Mouse (Mus musculus): ENCODE data around the gene Gpt2. TPM values are rescaled to one million over a fixed set of nuclear protein-coding genes. Genes with fewer than 3 reads are reported as not detected.
A peak's percentile ranks its signal among the peaks of the same experiment; 100 is the strongest.

Gpt2 gene
- polyA plus RNA-seq, 1 experiment from 2014 or later = 25.9 TPM

DNA sequence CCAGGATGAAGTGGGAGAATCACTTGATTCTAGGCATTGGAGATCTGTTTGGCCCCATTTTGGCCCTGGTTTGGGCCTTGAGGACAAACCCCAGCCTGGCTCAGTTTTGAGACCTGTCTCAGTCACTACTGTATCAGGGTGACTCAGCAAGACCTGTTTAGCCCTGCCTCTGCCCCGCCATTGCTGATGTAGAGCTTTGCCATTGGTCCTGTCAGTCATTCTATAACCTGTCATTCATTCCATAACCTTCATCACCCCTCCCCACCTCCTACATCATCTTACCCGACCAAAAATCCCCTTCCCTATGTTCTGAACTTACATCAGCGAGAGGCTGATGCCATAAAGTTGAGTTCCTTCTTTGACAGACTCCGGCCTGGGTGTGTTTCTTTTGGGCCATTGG lies 40.5 kb downstream of the Gpt2 start:
- no peak overlapping the region for H3K4me3 ChIP-seq (replicated peaks)
- H3K36me3 ChIP-seq = peaks cover 8% of the 10 kb centered on the region; the same call in 1 of the 2 replicates
- no peak overlapping the region for H3K27ac ChIP-seq
- no peak for ATAC-seq (ENCODE audit: insufficient read depth, low FRiP score, low read depth)
- no peaks in the 10 kb centered on the region for H3K27me3 ChIP-seq (replicated peaks)
- no peak overlapping the region for H3K4me2 ChIP-seq
- H3K9ac ChIP-seq = no peak overlapping the region
- H3K4me1 ChIP-seq = no peaks in the 10 kb centered on the region
- H3K9me3 ChIP-seq = no peaks in the 10 kb centered on the region
- WGBS = 85% methylated on average over 4 of the region's 4 CpGs

DNA sequence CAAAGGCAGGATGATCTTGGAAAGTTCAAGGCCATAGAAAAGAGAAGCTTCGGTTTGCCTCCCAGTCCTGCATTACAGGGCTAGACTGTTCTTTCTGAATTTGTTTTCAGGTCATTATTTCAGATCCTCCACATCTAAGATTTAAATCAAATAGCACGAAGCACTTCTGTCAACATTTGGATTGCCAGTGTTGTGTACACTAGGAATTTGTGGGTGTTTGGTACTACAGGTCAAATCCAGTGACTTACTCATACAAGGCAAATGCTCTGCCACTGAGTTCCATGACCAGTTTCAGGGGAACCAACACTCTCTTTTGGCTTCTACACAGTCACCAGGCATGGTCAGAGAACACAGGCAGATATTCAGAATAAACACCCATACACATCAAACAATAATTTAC lies 41.1 kb downstream of the Gpt2 start:
- 74% methylated on average over 2 of the region's 2 CpGs for WGBS
- ATAC-seq (ENCODE audit: insufficient read depth, low FRiP score, low read depth) = no peak

DNA sequence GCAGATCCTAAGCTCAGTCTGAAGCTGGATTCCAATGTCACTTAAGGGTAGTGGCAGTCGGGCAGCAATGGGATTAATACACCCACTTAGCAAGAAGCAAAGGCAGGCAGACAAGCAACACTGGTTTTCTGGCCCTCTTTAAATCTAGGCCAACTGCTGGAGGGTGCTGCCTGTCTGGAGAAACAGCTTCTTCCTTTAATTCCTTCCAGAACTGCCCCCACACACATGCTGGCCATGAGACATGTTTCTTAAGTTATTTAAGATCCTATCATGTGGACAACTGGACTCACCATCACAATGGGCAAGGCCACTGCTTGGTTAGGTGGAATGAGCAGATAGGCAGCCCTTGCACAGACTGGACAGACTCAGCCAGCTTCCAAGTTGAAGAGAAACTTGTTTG lies 41.8 kb downstream of the Gpt2 start:
- Histone ChIP-seq H3K9me3 (no peaks in the 10 kb centered on the region), H3K4me2 (no peak overlapping the region), H3K27me3 (replicated peaks) (no peaks in the 10 kb centered on the region), H3K4me3 (replicated peaks) (no peak overlapping the region), H3K27ac (no peak overlapping the region), H3K4me1 (no peaks in the 10 kb centered on the region), H3K9ac (no peak overlapping the region), H3K36me3 (peaks cover 16% of the 10 kb centered on the region; the same call in 1 of the 2 replicates)
- WGBS = 79% methylated on average over 1 of the region's 1 CpGs
- ATAC-seq (ENCODE audit: insufficient read depth, low FRiP score, low read depth) = no peak

More for the DNA sequence above, 41.1 kb downstream of the Gpt2 start:
- H3K4me3 ChIP-seq (replicated peaks) = no peak overlapping the region
- no peaks in the 10 kb centered on the region for H3K9me3 ChIP-seq
- H3K36me3 ChIP-seq = peaks cover 13% of the 10 kb centered on the region; the same call in 1 of the 2 replicates
- H3K27me3 ChIP-seq (replicated peaks) = no peaks in the 10 kb centered on the region
- H3K9ac ChIP-seq = no peak overlapping the region
- no peak overlapping the region for H3K27ac ChIP-seq
- no peak overlapping the region for H3K4me2 ChIP-seq
- H3K4me1 ChIP-seq = no peaks in the 10 kb centered on the region

DNA sequence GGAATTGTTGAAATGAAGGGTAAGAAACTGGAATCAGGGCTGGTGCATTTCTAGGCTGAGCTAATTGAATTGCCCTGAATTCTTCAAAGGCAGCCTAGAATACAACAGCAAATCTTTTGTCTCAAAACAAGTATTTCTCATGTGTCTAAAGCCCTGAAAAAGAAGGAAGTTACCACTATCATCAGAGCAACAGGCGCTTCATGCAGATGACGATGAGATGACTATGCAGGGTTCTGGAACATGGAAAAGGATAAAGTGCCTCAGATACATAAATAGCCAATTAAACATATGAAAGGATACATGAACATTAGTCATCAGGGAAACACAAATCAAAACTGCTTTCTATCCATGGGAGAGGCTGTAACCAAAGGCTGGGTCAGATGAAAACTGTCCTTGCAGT lies 44.0 kb downstream of the Gpt2 start:
- Histone ChIP-seq H3K4me3 (replicated peaks) (no peak overlapping the region), H3K9ac (no peak overlapping the region), H3K27ac (no peak overlapping the region), H3K36me3 (peaks cover 19% of the 10 kb centered on the region; the same call in 1 of the 2 replicates), H3K9me3 (no peaks in the 10 kb centered on the region), H3K4me1 (no peaks in the 10 kb centered on the region), H3K4me2 (no peak overlapping the region), H3K27me3 (replicated peaks) (no peaks in the 10 kb centered on the region)
- ATAC-seq (ENCODE audit: insufficient read depth, low FRiP score, low read depth) = no peak
- WGBS = 89% methylated on average over 2 of the region's 2 CpGs

DNA sequence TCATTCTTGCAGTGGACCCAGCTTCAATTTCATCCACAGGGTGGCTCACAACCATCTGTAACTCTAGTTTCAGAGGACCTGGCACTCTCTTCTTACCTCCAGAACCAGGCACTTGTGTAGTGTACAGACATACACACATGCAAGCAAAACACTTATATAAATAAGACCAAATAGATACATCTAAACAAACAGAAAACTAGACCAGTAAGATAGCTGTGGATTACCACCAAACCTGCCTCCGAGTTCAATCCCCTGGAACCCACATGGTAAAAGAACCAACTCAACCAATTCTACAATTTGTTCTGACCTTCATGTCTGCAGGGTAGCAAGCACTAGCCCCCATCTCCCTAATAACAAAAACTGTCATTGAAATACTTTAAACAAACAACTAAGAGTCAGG lies 59.6 kb downstream of the Gpt2 start:
- no peak for ATAC-seq (ENCODE audit: insufficient read depth, low FRiP score, low read depth)

DNA sequence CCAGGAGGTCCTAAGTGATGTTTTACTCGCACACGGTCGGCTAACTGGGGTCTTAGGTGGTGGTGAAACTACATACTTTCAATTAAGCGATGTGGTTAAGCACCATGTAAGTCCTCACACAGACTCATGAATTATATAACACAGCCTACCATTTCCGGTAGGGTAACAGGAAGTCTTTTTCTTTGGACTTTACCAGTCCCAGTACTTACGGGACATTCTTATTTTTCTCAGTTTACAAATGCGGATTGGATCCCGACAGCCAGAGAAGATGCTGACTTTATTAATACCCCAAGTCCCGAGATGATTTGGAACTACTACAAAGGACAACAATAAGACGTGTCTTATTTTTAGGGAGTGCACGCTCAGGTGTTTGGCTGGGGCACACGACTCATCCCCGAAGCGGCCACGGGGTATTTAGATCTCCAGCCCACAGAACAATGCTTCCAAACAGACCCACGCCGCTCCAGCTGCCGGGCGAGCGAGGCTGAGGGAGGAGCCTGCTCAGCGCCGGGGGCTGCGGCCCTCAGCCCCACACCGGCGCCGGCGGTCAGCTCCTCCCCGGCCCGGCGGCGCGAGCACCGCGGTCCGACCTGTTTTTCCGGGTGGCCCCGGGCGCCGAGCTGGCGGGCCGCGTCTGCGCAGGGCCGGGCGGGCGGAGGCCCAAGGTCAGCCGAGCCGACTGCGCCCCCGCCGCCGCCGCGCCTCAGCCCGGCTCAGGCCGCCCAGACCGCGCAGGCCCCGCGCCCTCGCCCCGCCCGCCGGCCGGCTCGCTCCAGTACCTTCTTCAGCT lies 62.2 kb downstream of the Gpt2 start:
- under 1% methylated on average over 48 of the region's 66 CpGs for WGBS
- H3K36me3 ChIP-seq = peaks cover 11% of the 10 kb centered on the region; the same call in 1 of the 2 replicates
- peak overlapping the region; percentile 91 for H3K4me3 ChIP-seq (replicated peaks)
- peak overlapping the region; percentile 84 for H3K4me2 ChIP-seq
- H3K27ac ChIP-seq = peak overlapping the region; percentile 95
- no peaks in the 10 kb centered on the region for H3K27me3 ChIP-seq (replicated peaks)
- peak; percentile 91 for ATAC-seq (ENCODE audit: insufficient read depth, low FRiP score, low read depth)
- no peaks in the 10 kb centered on the region for H3K9me3 ChIP-seq
- peak overlapping the region; percentile 76 for H3K9ac ChIP-seq
- 0 out of 2 replicates have a peak, but pooled peaks cover 2% of the 10 kb centered on the region for H3K4me1 ChIP-seq

More for the DNA sequence above, 59.6 kb downstream of the Gpt2 start:
- H3K27ac ChIP-seq = no peak overlapping the region
- WGBS = 79% methylated on average over 1 of the region's 1 CpGs
- H3K27me3 ChIP-seq (replicated peaks) = no peaks in the 10 kb centered on the region
- H3K4me3 ChIP-seq (replicated peaks) = no peak overlapping the region
- H3K9ac ChIP-seq = no peak overlapping the region
- H3K4me2 ChIP-seq = no peak overlapping the region
- 0 out of 2 replicates have a peak, but pooled peaks cover 2% of the 10 kb centered on the region for H3K4me1 ChIP-seq
- peaks cover 33% of the 10 kb centered on the region for H3K36me3 ChIP-seq
- H3K9me3 ChIP-seq = no peaks in the 10 kb centered on the region

DNA sequence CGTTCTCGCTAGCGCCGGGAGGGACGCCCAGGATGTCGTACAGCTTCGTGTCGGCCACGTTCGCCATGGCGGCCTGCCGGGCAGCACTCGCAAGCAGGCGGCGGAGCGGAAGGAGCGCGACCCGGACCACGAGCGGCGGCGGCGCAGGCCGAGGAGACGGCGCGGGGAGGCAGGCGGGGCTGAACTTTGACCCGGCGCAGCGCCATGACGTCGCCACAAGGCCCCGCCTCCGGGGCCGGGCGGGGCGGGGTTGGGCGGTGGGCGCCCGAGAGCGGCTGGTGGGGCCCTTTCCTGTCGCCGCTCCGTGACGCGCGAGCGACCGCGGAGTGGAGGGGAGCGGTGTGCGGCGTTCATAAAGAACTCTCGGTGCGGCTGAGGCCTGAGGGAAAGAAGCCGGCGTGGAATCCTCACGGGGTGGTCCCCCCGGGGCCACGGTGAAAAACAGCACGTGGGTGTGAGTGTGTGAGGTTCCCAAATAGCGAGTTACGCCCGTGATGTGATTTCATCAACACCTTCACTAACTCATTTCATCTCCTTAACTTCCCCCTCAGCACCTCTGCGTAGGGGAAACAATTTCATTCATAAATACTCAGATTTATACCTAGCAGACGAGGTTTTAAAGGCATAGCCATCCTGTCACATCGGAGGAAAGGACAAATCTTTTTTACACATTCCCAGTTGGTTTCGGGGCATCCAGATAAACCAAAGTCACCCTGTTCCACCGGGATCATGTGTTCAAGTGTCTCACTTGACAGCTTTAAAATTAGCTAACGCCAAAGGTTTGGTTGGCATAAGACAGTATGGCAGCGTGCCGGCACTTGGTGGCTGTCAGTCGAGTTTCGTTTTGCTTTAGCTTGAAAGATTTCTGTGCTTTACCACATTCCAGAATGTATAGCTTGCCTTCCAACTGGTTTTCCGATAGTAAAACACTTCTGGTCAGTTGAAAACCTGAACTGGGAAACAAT lies 63.1 kb downstream of the Gpt2 start, which contains the start of gene Dnaja2:
Gene Dnaja2 (minus strand): TSS at position 164 of the 965 bp plus-strand sequence.
- peak; percentile 93 for ATAC-seq (ENCODE audit: insufficient read depth, low FRiP score, low read depth)
- under 1% methylated on average over 74 of the region's 77 CpGs for WGBS
- peaks cover 11% of the 10 kb centered on the region; the same call in 1 of the 2 replicates for H3K36me3 ChIP-seq

DNA sequence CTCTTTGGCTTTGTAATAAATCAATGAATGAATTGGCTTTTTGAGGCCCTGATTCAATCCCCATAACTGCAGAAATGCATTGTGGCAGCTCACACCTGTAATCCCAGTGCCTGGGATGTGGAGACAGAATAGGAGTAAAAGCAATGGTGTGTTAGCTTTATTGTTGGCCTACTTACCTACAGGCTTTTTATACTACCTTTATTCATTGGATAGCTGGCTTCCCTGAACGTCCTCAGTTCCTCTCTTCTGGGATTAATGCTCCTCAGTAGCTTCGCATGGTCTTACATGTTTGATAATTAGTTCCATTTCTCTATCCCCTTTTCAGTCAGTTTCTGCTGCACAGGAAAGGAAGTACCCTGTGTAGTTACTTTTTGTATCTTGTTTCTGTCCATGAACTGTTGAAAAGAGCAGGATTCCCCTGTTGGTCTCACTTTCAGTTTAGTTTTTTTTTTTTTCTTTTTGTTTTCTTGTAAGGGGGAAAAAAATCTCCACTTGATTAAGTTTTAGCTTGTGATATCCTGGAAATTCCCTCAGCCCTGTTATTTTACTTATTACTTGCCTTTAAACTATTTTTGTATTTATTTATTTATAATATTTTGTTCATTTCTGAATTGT lies 64.7 kb downstream of the Gpt2 start:
- H3K4me2 ChIP-seq = no peak overlapping the region
- no peak overlapping the region for H3K27ac ChIP-seq
- ATAC-seq (ENCODE audit: insufficient read depth, low FRiP score, low read depth) = no peak
- no peak overlapping the region for H3K9ac ChIP-seq
- H3K27me3 ChIP-seq (replicated peaks) = no peaks in the 10 kb centered on the region
- 69% methylated on average over 2 of the region's 2 CpGs for WGBS
- peaks cover 4% of the 10 kb centered on the region; the same call in 1 of the 2 replicates for H3K36me3 ChIP-seq
- no peak overlapping the region for H3K4me3 ChIP-seq (replicated peaks)
- H3K9me3 ChIP-seq = no peaks in the 10 kb centered on the region
- 0 out of 2 replicates have a peak, but pooled peaks cover 2% of the 10 kb centered on the region for H3K4me1 ChIP-seq

More for the DNA sequence above, 63.1 kb downstream of the Gpt2 start, which contains the start of gene Dnaja2:
- Histone ChIP-seq H3K27me3 (replicated peaks) (no peaks in the 10 kb centered on the region), H3K9ac (peak within 1 kb of the TSS; percentile 76), H3K4me2 (peak within 1 kb of the TSS; percentile 84), H3K9me3 (no peaks in the 10 kb centered on the region), H3K4me3 (replicated peaks) (peak within 1 kb of the TSS; percentile 91), H3K4me1 (0 out of 2 replicates have a peak, but pooled peaks cover 2% of the 10 kb centered on the region), H3K27ac (peak within 1 kb of the TSS; percentile 95)

DNA sequence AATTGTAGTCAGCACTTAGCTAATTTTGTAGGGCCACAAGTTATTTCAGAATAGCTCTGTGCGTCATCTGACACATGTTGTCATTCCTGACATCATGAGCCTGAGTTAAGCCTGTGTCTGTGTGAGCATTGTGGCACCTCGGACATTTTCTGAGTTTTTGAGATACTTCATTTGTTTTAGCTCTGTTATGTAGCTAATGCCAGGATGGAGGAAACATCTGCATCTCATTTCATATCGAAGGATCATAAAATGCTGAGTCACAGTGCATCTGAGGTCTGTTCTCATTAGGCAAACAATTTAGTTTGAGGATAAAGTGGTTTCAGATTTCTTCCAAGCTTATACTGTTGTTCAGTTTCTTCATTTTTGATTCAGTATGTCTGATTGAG lies 65.2 kb downstream of the Gpt2 start:
- 0 out of 2 replicates have a peak, but pooled peaks cover 2% of the 10 kb centered on the region for H3K4me1 ChIP-seq
- H3K4me3 ChIP-seq (replicated peaks) = no peak overlapping the region
- ATAC-seq (ENCODE audit: insufficient read depth, low FRiP score, low read depth) = no peak
- H3K27ac ChIP-seq = no peak overlapping the region
- H3K36me3 ChIP-seq = no peaks in the 10 kb centered on the region
- H3K9ac ChIP-seq = no peak overlapping the region
- no peaks in the 10 kb centered on the region for H3K27me3 ChIP-seq (replicated peaks)
- H3K9me3 ChIP-seq = no peaks in the 10 kb centered on the region
- WGBS = 62% methylated on average over 3 of the region's 3 CpGs
- no peak overlapping the region for H3K4me2 ChIP-seq

DNA sequence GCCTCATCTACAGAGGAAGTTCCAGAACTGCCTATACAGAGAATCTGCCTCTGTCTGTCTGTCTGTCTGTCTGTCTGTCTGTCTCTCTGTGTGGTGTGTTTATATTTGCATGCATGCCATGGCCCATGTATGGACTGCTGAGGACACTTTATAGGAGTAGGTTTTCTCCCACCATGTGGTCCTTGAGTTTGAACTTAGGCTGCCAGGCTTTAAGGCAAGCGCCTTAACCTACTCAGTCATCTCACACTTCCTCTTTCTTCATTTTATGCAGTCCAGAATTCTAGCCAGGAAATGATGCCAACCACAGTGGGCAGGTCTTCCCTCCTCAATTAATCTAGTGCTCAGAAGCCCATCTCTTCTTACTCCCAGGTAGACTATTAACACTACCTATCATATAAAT lies 66.8 kb downstream of the Gpt2 start:
- WGBS = 94% methylated on average over 1 of the region's 1 CpGs
- H3K4me1 ChIP-seq = 0 out of 2 replicates have a peak, but pooled peaks cover under 1% of the 10 kb centered on the region
- no peak overlapping the region for H3K9ac ChIP-seq
- no peak for ATAC-seq (ENCODE audit: insufficient read depth, low FRiP score, low read depth)
- no peaks in the 10 kb centered on the region for H3K9me3 ChIP-seq
- H3K4me3 ChIP-seq (replicated peaks) = no peak overlapping the region
- no peak overlapping the region for H3K27ac ChIP-seq
- no peaks in the 10 kb centered on the region for H3K36me3 ChIP-seq
- no peak overlapping the region for H3K4me2 ChIP-seq
- no peaks in the 10 kb centered on the region for H3K27me3 ChIP-seq (replicated peaks)

DNA sequence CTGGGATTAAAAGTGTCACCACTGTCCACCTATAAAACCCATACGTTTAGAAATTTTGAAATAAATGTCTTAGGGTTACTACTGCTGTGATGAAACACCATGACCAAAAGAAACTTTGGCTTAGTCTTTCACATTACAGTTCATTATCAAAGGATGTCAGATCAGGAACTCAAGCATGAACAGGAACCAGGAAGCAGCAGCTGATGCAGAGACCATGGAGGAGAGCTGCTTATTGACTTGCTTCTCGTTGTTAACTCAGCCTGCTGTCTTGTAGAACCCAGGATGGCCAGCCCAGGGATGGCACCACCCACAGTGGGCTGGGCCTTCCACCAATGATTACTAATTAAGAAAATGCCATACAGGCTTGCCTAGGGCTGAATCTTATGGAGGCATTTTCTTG lies 67.6 kb downstream of the Gpt2 start:
- Histone ChIP-seq H3K4me3 (replicated peaks) (no peak overlapping the region), H3K27me3 (replicated peaks) (no peaks in the 10 kb centered on the region), H3K27ac (no peak overlapping the region), H3K4me2 (no peak overlapping the region), H3K4me1 (no peaks in the 10 kb centered on the region), H3K9ac (no peak overlapping the region), H3K36me3 (no peaks in the 10 kb centered on the region), H3K9me3 (no peaks in the 10 kb centered on the region)
- no peak for ATAC-seq (ENCODE audit: insufficient read depth, low FRiP score, low read depth)
- 55% methylated on average over 2 of the region's 2 CpGs for WGBS
